Mouse (Mus musculus) thymus, postnatal 10 days (tissue): Measurements from ENCODE around the gene Ces1a.
A peak's percentile ranks its signal among the peaks of the same experiment; 100 is the strongest.

Experiments
- DNase-seq, 2 experiments: peaks; one replicate each; pipeline ENCODE4 v3.0.0; 2021; ENCODE audit warnings: low spot score in 2 of 2

The Ces1a gene

DNA sequence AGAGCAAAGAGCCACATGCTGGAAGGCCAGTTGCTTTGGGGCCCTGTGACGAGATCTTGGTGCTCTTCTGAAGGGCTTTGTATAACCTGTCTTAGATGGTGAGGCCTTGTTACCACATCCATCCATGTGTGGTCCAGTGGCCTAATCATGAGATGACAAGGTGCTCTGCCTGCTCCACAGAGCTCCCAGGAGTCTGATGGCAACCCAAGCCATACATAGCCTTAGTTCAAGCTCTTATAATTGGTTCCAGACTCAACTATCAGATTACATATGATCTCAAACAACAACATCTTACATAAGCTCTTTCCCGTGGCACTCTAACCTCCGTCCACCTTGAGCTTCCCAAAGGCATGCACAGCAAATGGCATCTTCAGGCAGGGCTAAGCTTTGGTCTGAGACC lies at the start of gene Ces1a:
Ces1a (minus strand) TSS at position 101 of the 400 bp plus-strand sequence.
- DNase-seq, result no peak

- DNase-seq, result no peak
Observed at GRCm38 (mm10) chr8:93095376-93095775, 47.4 kb upstream of the Ces1a start.

DNA sequence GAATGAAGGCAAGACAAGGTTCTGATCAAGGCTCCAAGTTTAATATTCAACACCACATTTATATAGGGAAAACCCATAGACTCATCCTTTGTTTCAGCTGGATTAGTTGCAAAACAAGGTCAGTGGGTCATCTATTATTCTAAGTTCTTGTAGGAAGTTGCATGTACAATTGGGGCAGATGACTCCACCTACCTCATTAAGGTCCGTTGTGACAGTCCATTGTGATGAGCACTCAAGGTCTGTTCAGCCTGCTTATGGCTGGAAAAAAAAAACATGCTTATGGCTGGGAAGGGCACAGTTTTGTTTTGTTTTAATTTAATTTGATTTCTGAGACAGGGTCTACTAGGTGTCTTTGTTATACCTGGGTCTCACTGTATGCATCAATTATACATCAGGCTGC lies 43.3 kb upstream of the Ces1a start:
- DNase-seq, result no peak

GRCm38 (mm10) chr8:93088686-93089122 lies 40.7 kb upstream of the Ces1a start:
- DNase-seq, result no peak

DNA sequence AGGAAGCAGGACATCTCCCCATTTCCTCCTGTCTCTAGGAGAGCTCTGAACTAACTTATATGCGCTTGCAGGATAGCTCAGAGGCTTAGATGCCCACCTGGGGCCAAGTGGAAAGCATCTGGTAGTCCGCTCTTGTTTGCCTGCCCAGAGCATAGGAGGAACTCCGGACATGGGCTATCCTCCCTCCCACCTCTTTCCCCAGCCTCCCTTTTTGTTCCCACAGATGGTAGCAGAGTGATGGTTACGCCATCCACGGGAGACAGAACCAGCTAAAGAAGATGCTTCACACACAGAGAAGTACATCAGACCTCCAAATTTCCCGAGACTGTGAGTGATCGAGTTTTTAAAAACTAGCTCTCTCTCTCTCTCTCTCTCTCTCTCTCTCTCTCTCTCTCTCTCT lies 40.2 kb upstream of the Ces1a start:
- DNase-seq, result no peak

DNA sequence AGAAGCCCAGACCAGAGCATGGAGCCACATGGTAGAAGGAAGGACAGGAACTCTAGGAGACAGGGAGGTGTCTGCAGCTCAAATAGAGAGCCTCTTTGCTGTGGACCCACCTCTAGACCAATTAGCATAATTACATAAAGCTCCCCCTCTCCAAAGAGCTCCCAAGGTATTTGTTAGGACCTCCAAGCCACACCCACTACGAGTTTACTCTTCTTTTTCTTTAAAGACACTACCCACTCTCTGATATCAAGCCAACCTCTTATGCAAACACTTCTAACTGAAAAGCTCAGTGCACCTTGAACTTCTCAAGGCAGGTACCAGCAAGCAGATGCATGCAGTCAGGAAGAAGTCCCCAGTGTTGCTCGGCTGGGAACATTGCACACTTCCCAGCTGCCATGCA lies 31.9 kb upstream of the Ces1a start, which contains the start of gene Ces1b:
Ces1b (minus strand) TSS at position 131 of the 400 bp plus-strand sequence.
- no peak for DNase-seq

- DNase-seq, result no peak
Observed at GRCm38 (mm10) chr8:93075251-93075650, 27.3 kb upstream of the Ces1a start.

DNA sequence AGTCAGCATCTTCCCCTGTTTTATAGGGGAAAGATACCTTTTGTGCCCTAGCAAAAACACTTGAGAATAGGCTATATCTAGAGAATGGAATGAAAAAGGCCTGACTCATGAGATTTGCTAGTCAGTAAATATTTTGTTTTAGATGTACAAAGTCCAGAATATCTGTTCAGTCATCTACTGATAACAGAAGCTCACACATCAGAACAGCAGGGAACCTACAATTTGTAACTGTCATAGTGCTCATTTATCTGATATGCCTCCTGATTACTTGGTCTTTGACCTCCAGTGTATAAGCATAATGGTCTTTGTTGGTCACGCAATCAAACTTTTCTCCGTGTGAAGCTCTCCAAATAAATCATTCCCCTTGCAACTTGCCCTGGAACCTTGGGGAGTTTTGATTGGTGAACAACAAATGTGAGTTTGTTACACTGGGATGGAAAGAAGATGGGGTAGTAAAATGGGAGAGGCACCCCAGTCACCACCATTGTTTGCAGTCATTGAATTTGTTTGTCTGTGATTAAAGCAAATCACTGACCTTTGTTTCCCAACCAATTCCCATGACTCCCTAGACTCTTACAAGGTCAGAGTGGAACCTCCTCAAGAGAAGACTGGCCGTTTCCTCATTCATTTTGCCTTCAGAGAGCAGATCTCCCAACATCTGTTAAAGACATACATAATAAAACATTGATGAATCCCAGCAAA lies 15.6 kb upstream of the Ces1a start:
- no peak for DNase-seq

DNA sequence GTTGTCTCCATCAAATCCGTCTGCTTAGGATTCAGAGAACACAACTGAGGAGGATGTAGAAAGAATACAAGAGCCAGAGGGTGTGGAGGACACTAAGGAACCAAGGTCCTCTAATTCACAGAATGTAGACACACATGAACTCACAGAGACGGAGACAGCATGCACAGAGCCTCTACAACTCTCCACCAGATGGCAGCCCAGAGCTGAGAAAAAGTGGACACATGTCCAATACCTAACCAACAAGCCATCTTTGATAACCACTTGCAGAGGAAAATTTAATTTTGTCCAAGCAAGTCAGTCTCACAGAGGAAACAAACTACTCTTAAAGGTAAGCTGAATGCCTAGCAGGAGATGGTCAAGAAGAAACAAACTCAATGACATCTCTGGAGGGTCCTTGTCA lies 11.2 kb upstream of the Ces1a start:
- no peak for DNase-seq

- no peak for DNase-seq
Observed at GRCm38 (mm10) chr8:93055238-93055637, 7.2 kb upstream of the Ces1a start.

DNA sequence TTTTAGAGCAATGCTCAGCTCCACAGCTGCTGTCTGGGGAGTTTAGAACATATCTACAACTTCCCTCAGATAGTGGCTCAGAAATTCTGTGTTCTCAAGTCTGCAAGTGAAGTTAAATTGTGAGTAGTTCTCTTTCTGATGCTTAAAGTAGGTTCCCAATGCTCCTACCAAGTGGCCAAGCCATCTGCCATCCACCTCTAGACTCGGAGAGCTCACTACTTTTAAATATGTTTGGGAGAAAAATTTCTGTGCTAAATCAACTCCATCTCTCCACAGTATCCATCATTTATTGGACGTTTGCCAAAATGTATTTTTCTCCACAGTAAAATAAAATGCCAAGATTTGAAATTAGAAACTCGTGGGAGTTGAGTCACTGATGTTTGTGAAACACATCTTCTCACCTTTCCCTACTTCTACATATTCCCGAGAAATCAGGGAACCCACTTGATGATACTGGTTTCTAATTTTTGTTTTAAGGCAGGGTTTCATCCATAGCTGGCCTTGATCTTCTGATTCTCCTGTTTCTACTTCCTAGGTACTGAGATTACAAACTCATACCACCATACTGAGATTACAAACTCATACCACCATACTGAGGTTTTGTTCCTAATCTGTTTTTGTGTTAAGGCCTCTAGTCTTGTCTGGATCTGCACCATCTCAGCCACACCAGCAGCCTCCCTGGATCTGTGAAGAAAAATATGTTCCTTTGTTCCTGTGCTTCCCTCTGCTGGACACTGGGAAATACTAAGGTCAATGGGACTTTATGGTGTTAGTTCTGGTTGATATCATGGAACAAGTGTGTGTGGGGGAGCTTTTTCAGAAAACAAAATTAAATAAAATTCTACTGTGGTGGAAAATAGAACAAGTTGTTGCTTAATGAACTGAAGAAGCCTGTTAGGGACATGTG lies 771 bp upstream of the Ces1a start:
- DNase-seq, result no peak

DNA sequence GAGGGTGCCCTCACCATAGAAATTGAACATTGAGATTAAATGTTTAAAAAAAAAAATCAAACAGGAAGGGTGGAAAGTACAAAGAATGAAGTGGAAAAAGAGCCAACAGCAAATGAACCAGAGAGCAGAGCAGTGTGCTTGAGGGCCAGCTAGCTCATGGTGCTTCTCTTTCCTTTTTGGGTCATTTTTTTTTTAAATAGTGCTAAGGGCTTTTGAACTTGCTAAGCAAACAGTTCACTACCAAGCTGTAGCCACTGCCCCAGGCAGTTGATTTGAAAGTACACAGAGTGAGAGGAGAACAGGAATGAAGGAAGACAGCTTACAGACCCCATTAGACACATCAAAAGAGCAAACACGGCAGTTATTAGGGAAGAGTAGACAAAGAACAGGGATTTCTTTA lies 4.9 kb downstream of the Ces1a start:
- no peak for DNase-seq

- no peak for DNase-seq
Observed at GRCm38 (mm10) chr8:93040776-93041567, 7.0 kb downstream of the Ces1a start.

DNA sequence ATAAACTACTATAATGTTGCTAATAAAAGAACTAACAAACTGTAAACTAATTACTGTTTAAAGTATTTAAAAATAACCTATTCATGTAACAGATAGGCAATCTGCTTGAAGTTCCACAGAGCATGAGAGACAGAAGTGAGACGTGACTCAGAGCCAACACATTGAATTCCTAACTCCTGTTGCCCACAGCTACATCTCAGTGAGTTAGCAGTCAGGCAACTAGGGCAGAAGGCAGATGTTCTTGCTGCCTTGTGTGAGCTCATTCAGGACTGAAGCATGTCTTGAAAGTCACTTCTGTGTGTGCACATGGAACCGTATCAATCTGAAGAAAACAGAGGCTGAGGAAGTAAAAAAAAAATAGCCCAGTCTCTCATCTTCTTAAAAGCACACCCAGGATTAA lies 7.7 kb downstream of the Ces1a start:
- DNase-seq, result no peak

DNA sequence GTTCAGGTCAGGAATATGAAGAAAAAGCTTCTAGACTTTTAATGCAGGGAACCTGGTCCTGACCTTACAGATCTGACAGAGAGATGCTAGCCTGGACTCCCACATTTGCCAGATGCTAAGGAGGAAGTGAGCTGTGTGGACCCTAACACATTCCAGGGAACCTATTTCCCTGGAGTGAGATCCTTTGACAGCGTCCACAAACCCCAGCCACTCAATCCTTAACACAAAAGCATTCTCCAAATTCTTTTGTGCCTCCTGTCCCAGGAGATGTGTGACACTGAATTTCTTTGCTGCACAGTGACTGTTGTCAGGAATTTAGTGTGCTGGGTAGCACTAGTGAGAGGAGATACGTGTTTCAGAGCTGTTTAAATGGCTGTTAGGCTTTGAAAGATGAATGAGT lies 9.2 kb downstream of the Ces1a start:
- DNase-seq, result no peak

GRCm38 (mm10) chr8:93030664-93031063 lies 17.3 kb downstream of the Ces1a start:
- no peak for DNase-seq

GRCm38 (mm10) chr8:93021738-93022137 lies 26.3 kb downstream of the Ces1a start:
- DNase-seq, result no peak

DNA sequence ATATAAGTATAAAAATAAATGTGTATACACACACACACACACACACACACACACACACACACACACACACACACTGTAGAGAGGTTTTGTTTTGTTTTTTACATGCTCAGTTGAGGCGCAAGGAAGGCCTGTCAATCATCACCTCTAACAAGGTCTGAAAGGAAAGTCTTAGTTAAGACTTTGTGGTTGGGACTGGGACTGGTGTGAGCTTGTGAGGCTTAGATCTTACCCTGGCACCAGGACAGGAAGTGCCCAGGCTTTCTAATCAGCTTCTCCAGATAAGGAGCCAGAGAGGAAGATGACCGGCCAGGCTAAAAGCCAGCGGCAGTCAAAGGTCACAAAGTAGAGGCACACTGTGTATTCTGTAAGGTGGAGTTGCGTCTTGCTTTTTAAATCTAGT lies 33.7 kb downstream of the Ces1a start:
- no peak for DNase-seq

DNA sequence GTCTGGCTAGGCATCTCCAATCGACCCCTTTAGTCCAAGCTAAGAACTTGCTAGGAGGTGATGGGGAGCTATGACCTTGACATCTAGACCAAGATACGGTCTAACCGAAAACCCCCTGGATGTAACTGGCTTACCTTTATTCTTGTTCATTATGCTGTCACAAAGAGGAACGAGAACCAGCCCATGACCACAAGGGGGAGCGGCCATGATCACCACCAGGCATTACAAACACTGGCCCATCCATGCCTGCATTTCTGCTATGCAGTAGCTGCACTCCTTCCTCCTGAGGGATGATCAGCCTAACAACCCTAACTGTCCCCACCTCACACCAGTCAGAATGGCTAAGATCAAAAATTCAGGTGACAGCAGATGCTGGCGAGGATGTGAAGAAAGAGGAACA lies 35.8 kb downstream of the Ces1a start:
- no peak for DNase-seq

DNA sequence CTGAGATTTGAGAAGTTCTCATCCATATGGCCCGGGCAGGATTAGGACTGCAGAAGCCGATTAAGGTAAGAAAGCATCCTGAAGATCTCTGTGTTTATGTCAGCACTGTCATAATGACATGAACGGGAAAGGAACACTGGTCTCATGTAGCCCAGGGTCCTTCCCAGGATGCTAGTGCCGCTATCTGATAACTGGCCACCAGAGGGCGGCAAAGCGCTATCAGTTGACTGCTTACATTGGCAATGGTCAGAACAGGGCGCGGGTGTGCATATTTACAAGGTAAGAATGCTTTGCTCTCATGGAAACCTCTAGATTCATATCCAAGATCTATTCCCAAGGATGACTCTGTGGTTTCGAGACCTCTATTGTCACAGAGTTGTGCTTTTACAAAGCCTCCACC lies 36.6 kb downstream of the Ces1a start:
- DNase-seq, result peak in 1 of 2 experiments; percentile 65

- DNase-seq, result peak in 1 of 2 experiments; percentile 22
Observed at GRCm38 (mm10) chr8:93010286-93010685, 37.7 kb downstream of the Ces1a start.

DNA sequence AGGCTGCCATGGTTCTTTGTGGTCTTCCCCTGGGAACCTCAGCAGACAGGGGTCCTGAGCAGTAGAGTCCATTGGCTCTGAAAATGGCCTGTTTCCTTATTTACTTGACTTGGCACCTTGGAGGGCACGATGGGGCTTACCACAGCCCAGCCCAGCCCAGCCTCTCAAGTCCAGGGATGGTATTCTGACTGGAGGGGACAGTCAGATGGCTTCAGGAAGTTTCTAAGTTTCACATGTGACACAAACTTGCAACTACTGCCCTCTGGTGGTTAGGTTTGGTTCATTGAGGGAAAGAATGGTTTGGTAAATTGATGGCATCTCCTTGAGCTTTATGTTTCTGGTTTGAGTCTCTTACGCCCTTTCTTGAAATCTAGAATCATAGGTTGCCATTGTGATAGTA lies 49.4 kb downstream of the Ces1a start:
- DNase-seq, result peak in 1 of 2 experiments; percentile 38
